Mouse (Mus musculus) stomach, postnatal 0 days (tissue): ENCODE measurements around the gene Luc7l3. TPM values are rescaled to one million over a fixed set of nuclear protein-coding genes. Genes with fewer than 3 reads are reported as not detected.

Source experiments
- ATAC-seq: fragments of 200-750 bp; cut with Nextera tagmentation; 2 replicates; pipeline ENCODE4 v1.8.0; 2017; ENCODE audit not compliant: low FRiP score, low TSS enrichment
- DNase-seq: peaks from one replicate; pipeline ENCODE4 v3.0.0-alpha.2; 2016; ENCODE audit warnings: low spot score
- H3K27ac ChIP-seq: fragments of 300-500 bp; sonication (generic); replicated peaks from 2 replicates; pipeline ENCODE4 v1.5.1; 2014; ENCODE audit warnings: mild to moderate bottlenecking, control low read depth
- H3K27me3 ChIP-seq: fragments of 300-500 bp; sonication (generic); 2 replicates; pipeline ENCODE4 v1.6.1; 2014; ENCODE audit warnings: low read length; ENCODE audit not compliant: control insufficient read depth, insufficient read depth
- H3K36me3 ChIP-seq: fragments of 300-500 bp; sonication (generic); 2 replicates; pipeline ENCODE4 v1.6.1; 2014; ENCODE audit warnings: low read length, mixed read lengths; ENCODE audit not compliant: control insufficient read depth, insufficient read depth
- H3K4me1 ChIP-seq: fragments of 300-500 bp; sonication (generic); replicated peaks from 2 replicates; pipeline ENCODE4 v1.6.1; 2014; ENCODE audit warnings: antibody characterized with exemption; ENCODE audit not compliant: control insufficient read depth, insufficient read depth
- H3K4me2 ChIP-seq: fragments of 300-500 bp; sonication (generic); replicated peaks from 2 replicates; pipeline ENCODE4 v1.6.1; 2014; ENCODE audit warnings: low read depth, mild to moderate bottlenecking, control low read depth, moderate library complexity
- H3K4me3 ChIP-seq: fragments of 300-500 bp; sonication (generic); 2 replicates; pipeline ENCODE4 v1.5.1; 2014; ENCODE audit warnings: low read depth, low read length, control low read depth
- H3K9ac ChIP-seq: fragments of 300-500 bp; sonication (generic); 2 replicates; pipeline ENCODE4 v1.6.1; 2014; ENCODE audit warnings: mild to moderate bottlenecking, low read length, control low read depth, mixed read lengths
- H3K9me3 ChIP-seq: fragments of 300-500 bp; sonication (generic); 2 replicates; pipeline ENCODE4 v1.6.1; 2016; ENCODE audit warnings: low read length; ENCODE audit not compliant: control insufficient read depth
- CTCF ChIP-seq: IDR thresholded peaks from 2 replicates; pipeline ENCODE4 v1.5.1; 2016; ENCODE audit warnings: antibody characterized with exemption, low read depth, mild to moderate bottlenecking, moderate library complexity
- EP300 ChIP-seq: optimal IDR thresholded peaks from 2 replicates; pipeline ENCODE3; 2016; ENCODE audit warnings: antibody characterized with exemption
- WGBS: fragments of 180-500 bp; shearing (Covaris S2); extraction: QIAGEN DNeasy Blood & Tissue Kit; methylation state at CpG from one replicate; pipeline ENCODE4 v1.1.7; 2014; 5-methylcytosine and 5-hydroxymethylcytosine counted together
- polyA plus RNA-seq: library from polyadenylated mRNA; unstranded; fragments of >200 nt; fragmentation: Nextera tagmentation; extraction: Ambion mirVana; gene quantifications from 2 replicates; pipeline ENCODE4 v1.2.1, GENCODE M21; 2015

Luc7l3 gene
- polyA plus RNA-seq, 1 experiment from 2014 or later = 50.0 TPM

GRCm38 (mm10) chr11:94253156-94253555 lies 68.6 kb downstream of the Luc7l3 start:
- H3K27ac ChIP-seq = no peak overlapping the region
- DNase-seq (no peak), ATAC-seq (no peak)
- H3K4me3 ChIP-seq = no peak overlapping the region
- H3K36me3 ChIP-seq = no peaks in the 10 kb centered on the region
- H3K9me3 ChIP-seq = no peaks in the 10 kb centered on the region
- no peak for TF ChIP-seq EP300
- no peak for TF ChIP-seq CTCF
- no peak overlapping the region for H3K9ac ChIP-seq
- no peaks in the 10 kb centered on the region for H3K27me3 ChIP-seq
- 82% methylated on average over 9 of the region's 9 CpGs for WGBS
- H3K4me1 ChIP-seq = no peaks in the 10 kb centered on the region
- no peak overlapping the region for H3K4me2 ChIP-seq

DNA sequence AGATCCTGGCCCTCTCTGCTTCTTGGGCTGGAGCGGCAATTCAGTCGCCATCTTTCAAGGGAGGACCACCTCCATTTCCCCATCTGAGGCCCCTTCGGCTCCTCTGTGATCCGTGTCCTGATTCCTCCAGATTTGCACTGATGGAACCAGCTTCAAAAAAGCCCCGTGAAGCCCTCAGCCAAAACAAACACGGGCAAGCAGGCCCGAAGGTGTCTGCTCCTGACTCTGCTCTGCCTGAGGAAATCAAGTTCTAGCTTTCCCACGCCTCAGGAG lies 75.1 kb downstream of the Luc7l3 start:
- Histone ChIP-seq H3K27ac (no peak overlapping the region; the same call in 1 of the 2 replicates), H3K4me1 (peaks cover 8% of the 10 kb centered on the region), H3K4me3 (no peak overlapping the region), H3K9me3 (no peaks in the 10 kb centered on the region), H3K27me3 (no peaks in the 10 kb centered on the region), H3K4me2 (no peak overlapping the region), H3K36me3 (no peaks in the 10 kb centered on the region), H3K9ac (peak overlapping the region; percentile 41; the same call in 1 of the 2 replicates)
- ATAC-seq (no peak), DNase-seq (no peak)
- WGBS = 35% methylated on average over 8 of the region's 8 CpGs
- TF ChIP-seq EP300 = no peak

- 48% methylated on average over 17 of the region's 17 CpGs for WGBS
- Histone ChIP-seq H3K9me3 (no peaks in the 10 kb centered on the region), H3K27ac (no peak within 1 kb of the TSS; the same call in 1 of the 2 replicates), H3K4me2 (no peak within 1 kb of the TSS), H3K27me3 (no peaks in the 10 kb centered on the region), H3K4me3 (no peak within 1 kb of the TSS), H3K36me3 (no peaks in the 10 kb centered on the region), H3K9ac (peak within 1 kb of the TSS; percentile 41; the same call in 1 of the 2 replicates), H3K4me1 (peaks cover 8% of the 10 kb centered on the region)
- no peak for TF ChIP-seq EP300
- TF ChIP-seq CTCF = no peak
- ATAC-seq (peak; percentile 37; the same call in 1 of the 2 replicates), DNase-seq (no peak)
Measured at GRCm38 (mm10) chr11:94245955-94246788, 75.6 kb downstream of the Luc7l3 start, which contains the start of gene Wfikkn2. Gene Wfikkn2, minus strand, starts transcription at chr11:94246005.

DNA sequence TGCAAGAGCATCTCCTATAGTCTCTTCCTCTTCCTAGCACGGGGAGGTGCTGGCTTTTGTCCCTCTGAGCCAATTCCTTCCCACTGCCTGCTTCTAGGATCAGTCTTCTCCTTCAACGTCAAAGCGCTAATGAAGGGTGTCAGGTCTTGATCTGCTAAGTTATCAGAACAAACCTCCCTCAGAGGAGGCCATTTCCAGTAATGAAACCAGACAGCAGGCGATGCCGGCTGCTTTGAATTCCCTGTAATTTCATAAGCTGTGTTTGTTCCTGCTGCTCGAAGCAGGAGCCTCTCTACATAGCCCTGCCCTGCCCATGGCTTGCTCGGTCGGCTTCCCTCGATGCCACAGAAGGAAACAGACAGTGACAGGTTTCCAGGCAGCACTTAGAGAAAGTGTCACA lies 77.4 kb downstream of the Luc7l3 start:
- Histone ChIP-seq H3K4me1 (peaks cover 8% of the 10 kb centered on the region), H3K27me3 (no peaks in the 10 kb centered on the region), H3K9me3 (no peaks in the 10 kb centered on the region), H3K27ac (no peak overlapping the region), H3K9ac (no peak overlapping the region), H3K4me3 (no peak overlapping the region), H3K36me3 (no peaks in the 10 kb centered on the region), H3K4me2 (no peak overlapping the region)
- DNase-seq = no peak
- 57% methylated on average over 9 of the region's 9 CpGs for WGBS
- ATAC-seq = no peak
- TF ChIP-seq CTCF (no peak), EP300 (no peak)

- ATAC-seq (peak; percentile 19; the same call in 1 of the 2 replicates), DNase-seq (no peak)
- 37% methylated on average over 15 of the region's 15 CpGs for WGBS
- H3K36me3 ChIP-seq = no peaks in the 10 kb centered on the region
- H3K4me1 ChIP-seq = peaks cover 8% of the 10 kb centered on the region
- peak overlapping the region; percentile 52 for H3K4me2 ChIP-seq
- TF ChIP-seq CTCF (no peak), EP300 (no peak)
- H3K27ac ChIP-seq = peak overlapping the region; percentile 71
- H3K9me3 ChIP-seq = no peaks in the 10 kb centered on the region
- no peak overlapping the region for H3K9ac ChIP-seq
- peak overlapping the region; percentile 20 for H3K4me3 ChIP-seq
- no peaks in the 10 kb centered on the region for H3K27me3 ChIP-seq
Measured at GRCm38 (mm10) chr11:94243422-94244180, 78.2 kb downstream of the Luc7l3 start.
